Mouse (Mus musculus) E14TG2a.4 (cell line): Measurements from ENCODE around the gene 4430402I18Rik.

Experiments used
- CTCF ChIP-seq: conservative IDR thresholded peaks from 2 replicates; pipeline ENCODE4 v1.5.1; 2014; ENCODE audit warnings: low read length
- NANOG ChIP-seq: IDR thresholded peaks from 2 replicates; pipeline ENCODE4 v1.6.1; 2014; ENCODE audit warnings: borderline replicate concordance, low read length, mixed read lengths

- TF ChIP-seq CTCF: no peak
- TF ChIP-seq NANOG: no peak
These were observed 115.6 kb downstream of the 4430402I18Rik start for GRCm38 (mm10) chr19:28852001-28852400.
